Mouse (Mus musculus): ENCODE measurements around the gene Colca2. TPM values are rescaled to one million over a fixed set of nuclear protein-coding genes. Genes with fewer than 3 reads are reported as not detected.

Gene Colca2
- polyA plus RNA-seq, 1 experiment from 2014 or later, result 1.6 TPM

DNA sequence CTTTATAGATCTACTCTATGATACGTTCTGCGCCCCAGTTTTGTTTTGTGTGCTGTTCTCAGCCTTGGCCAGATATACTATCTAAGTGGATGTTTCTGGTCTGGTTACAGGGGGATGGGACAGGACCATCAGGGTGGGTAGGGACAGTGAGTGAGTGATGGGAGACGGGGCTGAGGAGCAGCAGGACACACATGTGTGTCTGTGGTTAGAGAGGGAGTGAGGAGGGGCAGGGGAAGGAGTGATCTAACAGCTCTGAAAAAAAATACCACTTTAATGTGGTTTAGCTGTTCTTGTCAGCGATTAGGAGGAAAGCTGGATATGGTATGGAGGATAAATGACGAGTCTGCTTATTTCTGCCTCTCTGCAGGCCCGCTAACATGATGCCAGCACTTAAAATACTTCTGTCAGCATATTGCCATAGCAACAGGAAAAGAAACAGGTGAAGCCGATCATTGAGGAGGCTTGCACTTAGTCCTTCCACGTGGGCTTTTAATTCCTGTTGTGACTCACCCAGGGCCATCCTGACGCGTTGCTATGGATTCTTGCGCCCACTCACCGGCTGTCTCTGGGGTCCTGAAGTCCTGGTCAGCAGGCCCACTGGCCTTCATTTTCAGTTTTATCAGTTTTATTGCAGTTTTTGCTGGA, 39.5 kb downstream of the Colca2 start:
- no peaks in the 10 kb centered on the region for H3K36me3 ChIP-seq
- no peak overlapping the region for H3K27ac ChIP-seq
- H3K9me3 ChIP-seq, result no peaks in the 10 kb centered on the region
- no peak for DNase-seq (ENCODE audit: low spot score)
- H3K4me1 ChIP-seq (replicated peaks), result peaks cover 6% of the 10 kb centered on the region; the same call in 1 of the 2 replicates
- H3K4me3 ChIP-seq, result no peak overlapping the region
- H3K27me3 ChIP-seq (ENCODE audit: insufficient read depth, poor library complexity, severe bottlenecking), result peaks cover 21% of the 10 kb centered on the region
- 68% methylated on average over 12 of the region's 12 CpGs for WGBS

DNA sequence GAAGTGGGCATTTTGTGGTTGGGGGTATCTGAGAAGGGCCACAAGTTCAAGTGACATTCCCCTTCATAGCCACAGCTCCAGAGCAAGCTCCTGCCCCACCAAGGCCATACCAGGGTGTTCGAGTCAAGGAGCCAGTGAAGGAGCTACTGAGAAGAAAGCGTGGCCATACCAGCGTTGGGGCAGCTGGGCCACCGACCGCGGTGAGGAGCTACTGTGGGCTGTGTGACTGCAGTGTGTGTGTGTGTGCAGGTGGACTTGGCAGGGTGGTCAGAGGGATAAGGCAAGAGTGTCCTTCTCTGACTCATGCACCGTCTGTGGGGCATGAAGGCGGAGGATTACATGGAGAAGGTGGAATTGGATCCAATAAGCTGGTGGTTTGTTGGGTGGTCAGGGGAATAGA, 46.2 kb downstream of the Colca2 start:
- Histone ChIP-seq H3K27ac (no peak overlapping the region), H3K27me3 (ENCODE audit: insufficient read depth, poor library complexity, severe bottlenecking) (peaks cover 45% of the 10 kb centered on the region), H3K36me3 (no peaks in the 10 kb centered on the region), H3K9me3 (no peaks in the 10 kb centered on the region), H3K4me3 (no peak overlapping the region), H3K4me1 (replicated peaks) (peaks cover 12% of the 10 kb centered on the region)
- WGBS, result 96% methylated on average over 8 of the region's 8 CpGs
- no peak for DNase-seq (ENCODE audit: low spot score)

DNA sequence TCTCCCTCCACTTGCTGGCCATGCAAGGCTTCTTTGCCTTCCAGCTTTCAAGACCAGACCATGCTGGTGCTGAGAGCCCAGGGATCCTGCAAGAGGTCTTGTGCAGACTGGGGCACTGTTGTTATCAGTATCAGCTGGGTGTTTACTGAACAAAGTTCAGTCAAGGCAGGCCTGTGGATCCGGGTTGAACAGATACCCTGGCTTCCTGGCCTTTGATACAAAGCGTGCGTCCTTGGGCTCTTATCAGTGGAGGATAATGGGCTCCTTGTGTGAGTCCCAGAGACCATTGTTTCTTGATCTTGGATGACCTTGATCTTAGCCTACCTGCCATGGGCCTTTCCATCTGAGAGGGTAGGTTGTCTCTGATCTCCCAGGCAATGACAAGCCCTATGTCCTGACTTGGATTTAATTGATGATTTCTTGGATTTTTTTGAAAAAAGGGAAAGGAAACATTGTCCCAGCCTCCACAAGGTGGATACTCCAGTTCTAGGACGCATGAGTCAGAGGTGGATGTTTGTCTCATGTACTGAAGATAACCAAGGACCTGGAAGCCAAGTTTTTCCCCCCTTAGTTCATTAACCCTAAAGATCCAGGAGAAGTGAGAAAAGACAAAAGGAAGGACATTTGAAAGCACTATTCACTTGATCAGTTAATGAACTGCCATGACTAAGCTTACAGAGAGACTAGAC, 47.5 kb downstream of the Colca2 start:
- no peak for DNase-seq (ENCODE audit: low spot score)
- no peak overlapping the region for H3K4me3 ChIP-seq
- H3K27ac ChIP-seq, result no peak overlapping the region
- no peaks in the 10 kb centered on the region for H3K9me3 ChIP-seq
- H3K4me1 ChIP-seq (replicated peaks), result peaks cover 12% of the 10 kb centered on the region
- H3K27me3 ChIP-seq (ENCODE audit: insufficient read depth, poor library complexity, severe bottlenecking), result peaks cover 45% of the 10 kb centered on the region
- H3K36me3 ChIP-seq, result no peaks in the 10 kb centered on the region
- WGBS, result 75% methylated on average over 4 of the region's 4 CpGs

DNA sequence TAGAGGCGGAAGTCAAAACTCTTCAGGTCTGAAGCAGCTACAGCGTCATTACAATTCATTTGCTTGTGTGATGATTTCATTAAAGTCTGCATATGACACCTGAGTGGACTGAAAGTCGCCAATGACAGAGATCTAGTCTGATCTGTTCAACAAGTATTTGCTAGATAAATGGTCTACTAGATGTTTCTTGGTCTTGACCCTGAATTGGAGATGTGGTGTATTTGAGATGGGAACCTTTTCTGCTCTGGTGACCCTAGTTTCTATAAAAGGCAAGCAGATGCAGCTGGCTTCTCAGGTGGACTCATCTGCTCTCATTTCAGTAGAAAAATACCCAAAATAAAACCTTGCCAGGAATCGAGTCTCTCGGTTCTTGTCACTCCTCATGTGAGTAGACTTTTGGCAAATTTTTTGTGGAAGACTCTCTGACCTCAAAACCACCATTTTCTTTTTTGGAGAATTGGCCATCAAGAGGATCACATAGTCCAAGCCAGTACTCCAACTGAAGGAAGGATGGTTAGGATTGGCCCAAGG, 52.7 kb downstream of the Colca2 start:
- Histone ChIP-seq H3K27ac (no peak overlapping the region), H3K4me1 (replicated peaks) (no peaks in the 10 kb centered on the region), H3K9me3 (no peaks in the 10 kb centered on the region), H3K4me3 (no peak overlapping the region), H3K27me3 (ENCODE audit: insufficient read depth, poor library complexity, severe bottlenecking) (peaks cover 11% of the 10 kb centered on the region; the same call in 1 of the 2 replicates), H3K36me3 (no peaks in the 10 kb centered on the region)
- DNase-seq (ENCODE audit: low spot score), result no peak
- WGBS, result 84% methylated on average over 5 of the region's 5 CpGs

Other genes with a start within 250 kb of the Colca2 start
- not detected in 2 replicates for gene Btg4, start 217.7 kb downstream of the Colca2 start, polyA plus RNA-seq (2016; fragmentation: Nextera tagmentation; extraction: Ambion mirVana)
- 0.98 and 1.2 TPM in 2 replicates for gene Layn, start 201.5 kb downstream of the Colca2 start, polyA plus RNA-seq (2016; fragmentation: Nextera tagmentation; extraction: Ambion mirVana)
- 0.45 and 2.1 TPM in 2 replicates for gene 4833427G06Rik, start 176.5 kb downstream of the Colca2 start, polyA plus RNA-seq (2016; fragmentation: Nextera tagmentation; extraction: Ambion mirVana)
- 0.03 TPM in 1 of 2 replicates, not detected in the other for gene Gm32742, start 113.1 kb downstream of the Colca2 start, polyA plus RNA-seq (2016; fragmentation: Nextera tagmentation; extraction: Ambion mirVana)
- gene Pou2af1, start 64.9 kb downstream of the Colca2 start, polyA plus RNA-seq (2016; fragmentation: Nextera tagmentation; extraction: Ambion mirVana), result not detected in 2 replicates
- not detected in 2 replicates for gene 1810046K07Rik, start 50.3 kb upstream of the Colca2 start, polyA plus RNA-seq (2016; fragmentation: Nextera tagmentation; extraction: Ambion mirVana)